Mouse (Mus musculus) liver, adult (tissue): ENCODE results near the gene 3110040N11Rik.

ENCODE experiments used
- GATA4 ChIP-seq: IDR thresholded peaks from 2 replicates; pipeline ENCODE4 v1.6.1; 2014; ENCODE audit warnings: mild to moderate bottlenecking, low read length; ENCODE audit not compliant: insufficient replicate concordance

The 3110040N11Rik gene

DNA sequence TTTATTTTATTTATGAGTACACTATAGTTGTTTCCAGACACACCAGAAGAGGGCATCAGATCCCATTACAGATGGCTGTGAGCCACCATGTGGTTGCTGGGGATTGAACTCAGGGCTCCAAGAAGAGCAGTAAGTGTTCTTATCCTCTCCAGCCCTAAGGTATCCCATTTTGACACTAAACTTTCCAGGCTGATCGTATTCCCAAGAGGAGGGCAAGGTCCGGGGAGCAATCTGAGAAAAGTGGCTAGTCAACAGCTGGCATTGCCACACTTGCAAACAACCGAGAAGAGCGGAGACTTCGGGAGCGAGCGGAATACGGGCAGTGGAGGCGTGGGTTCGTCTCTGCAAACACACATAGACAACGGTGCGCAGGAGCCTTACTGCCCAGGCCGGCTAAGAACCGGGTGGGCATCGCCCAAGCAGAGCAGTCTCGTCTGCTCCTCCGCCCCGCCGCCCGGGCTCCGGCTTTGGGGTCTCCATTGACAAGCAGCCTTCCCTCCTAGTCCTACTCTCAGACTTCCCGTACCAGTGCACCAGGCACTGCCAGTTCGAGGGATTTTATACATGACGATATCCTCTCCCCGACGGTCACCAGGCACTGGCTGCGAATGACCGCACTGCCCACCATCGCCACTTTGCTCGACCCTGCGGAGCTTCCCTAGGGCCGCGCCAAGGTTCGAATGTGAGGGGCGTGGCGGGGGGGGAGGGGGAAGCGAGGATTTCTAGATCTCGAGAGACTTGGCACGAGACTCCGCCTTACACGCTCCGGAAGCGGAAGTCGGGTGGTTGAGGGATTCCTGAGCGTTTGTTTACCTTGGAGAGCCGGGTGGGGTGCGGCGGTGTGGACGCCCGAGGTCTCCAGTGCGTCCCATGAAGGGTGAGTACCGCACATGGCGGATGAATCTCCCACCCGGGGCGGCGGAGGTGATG is 26.8 kb downstream of the 3110040N11Rik start, which contains the start of gene Ramac:
Gene Ramac, plus strand, starts transcription at position 746 of the 930 bp plus-strand sequence.
- no peak for TF ChIP-seq GATA4

DNA sequence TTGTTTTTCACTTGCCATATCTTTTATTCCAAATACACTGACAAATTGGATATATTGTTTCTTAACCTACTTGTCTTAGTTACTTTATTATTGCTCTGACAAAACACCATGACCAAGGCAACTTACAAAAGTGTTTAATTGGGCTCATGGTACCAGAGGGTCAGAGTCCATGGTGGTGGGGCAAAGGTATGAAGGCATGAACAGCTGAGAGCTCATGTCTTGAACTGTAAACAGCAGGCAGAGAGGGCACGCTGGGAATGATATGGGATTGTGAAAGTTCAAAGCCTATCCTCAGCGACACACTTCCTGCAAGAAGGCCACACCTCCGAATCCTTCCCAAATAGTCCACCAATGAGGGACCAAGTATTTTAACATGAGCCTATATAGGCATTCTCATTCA is 41.3 kb downstream of the 3110040N11Rik start:
- TF ChIP-seq GATA4: no peak

DNA sequence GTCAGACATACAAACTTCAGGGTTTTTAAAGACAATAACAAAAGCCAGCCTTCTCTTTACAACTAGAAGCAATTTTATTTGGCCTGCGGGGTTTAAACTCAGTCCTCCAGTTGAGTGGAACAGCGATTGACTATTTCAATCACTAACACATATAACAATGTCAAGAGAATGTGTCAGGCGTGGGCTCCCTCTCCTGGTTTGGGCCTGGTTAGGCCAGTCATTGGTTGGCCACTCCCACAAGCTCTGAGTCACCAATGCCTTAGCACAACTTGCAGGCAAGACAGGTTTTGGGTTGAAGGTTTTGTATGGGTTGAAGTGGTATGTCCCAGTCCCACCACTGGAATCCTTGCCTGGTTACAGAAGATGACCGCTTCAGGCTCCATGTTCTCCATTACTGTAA is 45.1 kb downstream of the 3110040N11Rik start:
- no peak for TF ChIP-seq GATA4

DNA sequence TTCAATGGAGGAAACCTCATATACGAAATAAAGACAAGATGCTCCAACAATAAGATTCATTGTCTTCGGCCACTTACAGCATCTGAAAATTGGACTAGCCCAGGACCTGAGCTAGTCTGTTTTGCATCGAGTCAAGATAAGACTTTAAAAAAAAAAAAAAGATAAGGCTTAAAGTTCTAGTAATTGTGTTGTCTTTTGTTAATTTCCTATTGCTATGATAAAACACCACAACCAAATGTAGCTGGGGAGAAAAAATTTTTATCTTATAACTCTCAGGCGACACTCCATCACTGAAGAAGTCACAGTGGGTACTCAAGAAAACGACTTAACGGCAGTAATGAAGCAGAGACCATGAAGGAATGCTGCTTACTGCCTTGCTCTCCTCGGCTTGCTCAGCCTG is 49.3 kb downstream of the 3110040N11Rik start:
- no peak for TF ChIP-seq GATA4

DNA sequence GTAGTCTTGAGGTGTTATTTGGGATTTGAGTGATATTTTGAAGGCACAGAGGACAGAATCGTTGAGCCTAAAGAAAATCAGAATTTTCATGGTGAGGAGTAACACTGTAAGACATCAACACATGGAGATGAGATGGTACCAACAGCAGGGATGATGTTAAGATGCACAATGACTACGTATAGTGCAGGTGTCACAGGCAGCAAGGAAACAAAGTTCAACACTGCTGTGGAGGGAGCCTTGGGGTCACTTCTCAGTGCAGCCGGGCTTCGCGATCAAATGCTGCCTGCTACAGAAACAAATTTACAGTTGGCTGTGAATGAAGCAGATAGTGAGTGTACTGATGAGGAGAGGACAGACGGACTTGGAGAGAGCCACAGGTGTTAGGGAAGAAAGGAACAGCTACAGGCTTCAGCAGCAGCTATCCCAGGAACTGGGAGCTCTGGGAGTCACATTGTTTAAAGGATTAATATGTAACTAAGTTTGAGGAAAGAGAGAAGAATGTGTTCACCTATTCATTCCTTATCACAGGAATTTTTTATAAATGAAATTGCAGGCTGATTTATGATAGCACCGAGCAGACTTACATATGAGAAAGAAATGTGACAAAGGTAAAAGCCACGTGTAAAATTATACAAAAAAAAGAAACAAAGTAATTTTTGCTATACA is 50.4 kb downstream of the 3110040N11Rik start:
- TF ChIP-seq GATA4: no peak

DNA sequence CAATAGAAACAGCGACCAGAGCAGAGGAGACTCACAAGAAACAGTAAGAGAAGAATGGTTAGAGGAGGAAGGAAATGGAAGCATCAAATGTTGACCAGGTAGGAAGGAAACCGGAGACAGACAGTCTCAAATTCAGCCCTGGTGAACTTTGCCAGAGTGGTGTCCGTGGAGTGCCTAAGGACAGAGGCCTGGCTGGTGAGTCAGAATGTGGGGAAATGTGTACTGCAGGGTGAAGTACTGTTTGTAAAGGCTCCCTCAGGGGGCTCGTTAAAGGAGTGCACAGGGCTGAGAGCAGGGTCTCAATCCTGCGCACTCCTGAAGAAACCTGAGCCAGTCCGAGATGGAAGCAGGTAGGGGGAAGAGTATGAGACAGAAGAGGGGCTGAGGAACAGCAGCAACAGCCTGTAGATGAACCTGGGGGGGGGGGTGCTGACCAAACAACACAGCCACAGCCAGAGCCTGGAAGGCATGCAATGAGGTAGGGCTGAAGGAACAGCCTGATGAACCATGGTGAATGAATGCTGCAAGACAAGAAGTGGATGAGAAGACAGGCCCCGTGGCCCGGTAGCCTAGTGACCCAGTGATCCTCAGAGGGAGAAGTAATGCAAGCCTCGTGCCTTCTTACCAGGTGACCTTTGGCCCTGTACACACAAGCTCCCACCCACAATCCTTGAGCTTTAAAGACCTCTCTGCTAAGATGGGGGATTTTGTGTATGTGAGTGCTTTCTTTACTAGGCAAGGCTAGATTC is 53.8 kb downstream of the 3110040N11Rik start:
- no peak for TF ChIP-seq GATA4

DNA sequence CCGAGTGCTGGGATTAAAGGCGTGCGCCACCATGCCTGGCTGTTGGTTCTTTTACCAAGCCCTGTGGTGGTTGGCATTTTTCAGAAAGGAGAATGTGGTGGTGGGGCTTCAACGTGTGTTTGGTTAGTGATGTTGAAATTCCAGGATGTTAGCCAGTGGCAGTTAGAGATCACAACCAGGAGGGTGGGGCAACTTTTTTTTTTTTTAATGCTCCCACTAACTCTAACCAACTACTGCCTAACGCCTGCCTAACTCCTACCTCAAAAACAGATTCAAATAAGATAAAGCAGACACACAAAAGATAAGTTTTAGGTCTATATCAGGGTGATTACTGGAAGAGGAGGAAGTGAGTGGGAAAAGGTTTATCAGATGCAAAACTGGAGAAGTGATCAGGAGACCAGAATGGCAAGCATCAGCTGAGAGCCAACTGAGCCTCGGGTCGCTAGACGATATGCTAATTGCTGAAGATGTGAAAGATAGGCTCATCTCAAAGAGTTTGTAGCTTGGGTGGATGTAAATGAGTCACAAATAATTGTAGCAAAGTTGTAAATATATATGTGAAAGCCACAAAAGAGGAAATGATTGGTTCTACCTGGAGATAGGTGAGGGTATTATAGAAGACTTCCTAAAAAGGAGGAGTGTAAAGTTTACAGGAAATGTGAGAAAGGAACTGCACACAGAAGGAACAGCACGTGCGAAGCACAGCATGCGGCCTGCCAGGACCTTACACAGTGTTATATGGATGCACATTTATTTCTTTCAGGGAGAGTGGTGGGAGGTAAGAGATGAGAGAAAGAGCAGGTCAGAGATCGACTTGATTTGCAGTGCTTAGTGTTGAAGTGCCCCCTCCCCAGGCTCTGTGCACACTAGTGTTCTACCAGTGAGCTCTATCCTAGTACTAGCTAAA is 56.8 kb downstream of the 3110040N11Rik start:
- TF ChIP-seq GATA4: no peak
